Mouse (Mus musculus): ENCODE results near the gene Ttc39b.

- no peak for TF ChIP-seq CTCF (IDR thresholded peaks at IDR 0.05 in 2 of 3, conservative IDR thresholded peaks at IDR 0.05 in 1 of 3; ENCODE audit: control insufficient read depth in 1 of 3, insufficient read depth in 1 of 3, low read depth in 2 of 3, low read length in 3 of 3, poor library complexity in 1 of 3, severe bottlenecking in 1 of 3)
- no peak for TF ChIP-seq EP300 (IDR thresholded peaks at IDR 0.05; ENCODE audit: low read depth in 1 of 2, low read length in 2 of 2)
- TF ChIP-seq MAFK (IDR thresholded peaks at IDR 0.05; ENCODE audit: borderline replicate concordance, low read depth, low read length) = no peak
- no peak for TF ChIP-seq HCFC1 (IDR thresholded peaks at IDR 0.05; ENCODE audit: low read depth, low read length)
- no peak for TF ChIP-seq ETS1 (IDR thresholded peaks at IDR 0.05; ENCODE audit: low read depth, low read length)
These were observed 19.2 kb upstream of the Ttc39b start for GRCm38 (mm10) chr4:83343146-83343823.
